Mouse (Mus musculus): Measurements from ENCODE around the gene Klk1b22.
"Not testable (repeated sequence)": the region's sequence is repeated elsewhere in the genome, so short reads cannot be mapped to it uniquely, and the experiment has no call there.

The Klk1b22 gene

GRCm38 (mm10) chr7:44112373-44112772 is at the start of gene Klk1b22:
Klk1b22 (plus strand) TSS chr7:44112673.
- no peak for DNase-seq (ENCODE audit: low spot score in 2 of 2)

- DNase-seq (ENCODE audit: low spot score in 2 of 2), result no peak
Measured at GRCm38 (mm10) chr7:44072117-44072516, 40.4 kb upstream of the Klk1b22 start.

GRCm38 (mm10) chr7:44077703-44078102 is 34.8 kb upstream of the Klk1b22 start:
- DNase-seq (ENCODE audit: low spot score in 2 of 2), result no peak

- no peak for DNase-seq (ENCODE audit: low spot score in 2 of 2)
Measured at GRCm38 (mm10) chr7:44096111-44096510, 16.4 kb upstream of the Klk1b22 start.

GRCm38 (mm10) chr7:44102028-44102427 is 10.4 kb upstream of the Klk1b22 start, which contains the start of gene Klk1b21:
Klk1b21 (plus strand) TSS chr7:44102328.
- DNase-seq (ENCODE audit: low spot score in 2 of 2), result not testable (repeated sequence)

GRCm38 (mm10) chr7:44123445-44123844 is 11.0 kb downstream of the Klk1b22 start:
- no peak for DNase-seq (ENCODE audit: low spot score in 2 of 2)

GRCm38 (mm10) chr7:44136467-44136866 is 24.0 kb downstream of the Klk1b22 start, which contains the start of gene Klk1b16:
Klk1b16 (plus strand) TSS chr7:44136767.
- no peak for DNase-seq (ENCODE audit: low spot score in 2 of 2)

Data from spleen, postnatal 14 days (tissue).